In genomic region chrX:36939806-36940413, GRCm38 (mm10) we compare ENCODE assay signal across 8 mouse cellular contexts. TPM values are rescaled to one million over a fixed set of nuclear protein-coding genes. Genes with fewer than 3 reads are reported as not detected.
DNase-seq lines count a peak whose midpoint lies in the region; ATAC-seq and TF ChIP-seq lines count a peak whose summit lies in the region.

No protein-coding gene starts in this region.

- no peak overlapping the region for H3K27ac ChIP-seq in hindbrain, postnatal 0 days
- H3K27ac ChIP-seq in hindbrain, embryonic 11.5 days (ENCODE audit: low read depth, low read length), result no peak overlapping the region

- H3K4me2 ChIP-seq in hindbrain, postnatal 0 days (ENCODE audit: low read depth, low read length), result no peak overlapping the region
- H3K4me2 ChIP-seq in hindbrain, embryonic 11.5 days (replicated peaks; ENCODE audit: low read depth, low read length), result no peak overlapping the region

- no peak for TF ChIP-seq CTCF in hindbrain, postnatal 0 days (IDR thresholded peaks at IDR 0.05; ENCODE audit: low read depth)

- H3K4me1 ChIP-seq in hindbrain, postnatal 0 days (ENCODE audit: insufficient read depth, low read length), result no peaks in the 10 kb centered on the region
- no peaks in the 10 kb centered on the region for H3K4me1 ChIP-seq in hindbrain, embryonic 11.5 days (replicated peaks; ENCODE audit: control insufficient read depth, insufficient read depth, low read length)

- H3K9ac ChIP-seq in hindbrain, postnatal 0 days (replicated peaks; ENCODE audit: low read length), result no peak overlapping the region
- no peak overlapping the region for H3K9ac ChIP-seq in hindbrain, embryonic 11.5 days (ENCODE audit: low read depth, low read length)

- H3K9me3 ChIP-seq in hindbrain, postnatal 0 days (ENCODE audit: low read length), result no peaks in the 10 kb centered on the region
- no peaks in the 10 kb centered on the region for H3K9me3 ChIP-seq in hindbrain, embryonic 11.5 days (ENCODE audit: control insufficient read depth, low read length)

- intact Hi-C loops in left cerebral cortex, postnatal 36 days (cut with DNase I), result loop anchor here (5.0 kb wide), 1 partner anchor 37 kb away; no protein-coding TSS in a partner anchor

- DNase-seq in hindbrain, postnatal 0 days (ENCODE audit: low spot score), result peak; percentile 59
- no peak for DNase-seq in hindbrain, embryonic 11.5 days (ENCODE audit: low spot score)
- peak; percentile 66 for DNase-seq in MN1 (ENCODE audit: low spot score)
- DNase-seq in cerebellum, postnatal 36 days, result peak; percentile 7 to 11
- DNase-seq in heart, postnatal 4 days, result peak; percentile 60
- peak; percentile 81 for DNase-seq in lung, postnatal 36 days
- no peak for DNase-seq in spleen, adult 18-20 months
- no peak for DNase-seq in left cerebral cortex, postnatal 36 days (ENCODE audit: low spot score in 2 of 2)

- ATAC-seq in hindbrain, postnatal 0 days, result peak; percentile 59; the same call in 1 of the 2 replicates
- no peak for ATAC-seq in hindbrain, embryonic 11.5 days (ENCODE audit: low FRiP score)

- H3K4me3 ChIP-seq in hindbrain, postnatal 0 days (ENCODE audit: low read length), result no peak overlapping the region
- no peak overlapping the region for H3K4me3 ChIP-seq in hindbrain, embryonic 11.5 days (ENCODE audit: low read depth, low read length)

- 72% methylated on average over 4 of the region's 4 CpGs for WGBS in hindbrain, postnatal 0 days
- 83% methylated on average over 4 of the region's 4 CpGs for WGBS in hindbrain, embryonic 11.5 days

- no peaks in the 10 kb centered on the region for H3K27me3 ChIP-seq in hindbrain, postnatal 0 days (ENCODE audit: insufficient read depth, low read length)
- no peaks in the 10 kb centered on the region for H3K27me3 ChIP-seq in hindbrain, embryonic 11.5 days (ENCODE audit: control insufficient read depth, insufficient read depth, low read length)

- H3K36me3 ChIP-seq in hindbrain, postnatal 0 days (ENCODE audit: insufficient read depth, low read length), result no peaks in the 10 kb centered on the region
- no peaks in the 10 kb centered on the region for H3K36me3 ChIP-seq in hindbrain, embryonic 11.5 days (ENCODE audit: control insufficient read depth, insufficient read depth, low read length)

RNA-seq across cellular contexts. Expression of gene Nkrf, which starts 37.2 kb away (rescaled TPM):
- total RNA-seq in hindbrain, postnatal 0 days (2014; rRNA removed), result 12.8 and 15.0 TPM in 2 replicates
- polyA plus RNA-seq in hindbrain, postnatal 0 days (2015; fragmentation: Nextera tagmentation; extraction: Ambion mirVana), result 15.3 and 15.4 TPM in 2 replicates
- polyA plus RNA-seq in hindbrain, embryonic 11.5 days (2014; fragmentation: Nextera tagmentation; extraction: Ambion mirVana), result 7.9 and 8.4 TPM in 2 replicates
- total RNA-seq in heart, postnatal 4 days (2021), result 1 to 10 TPM; 3.9 to 4.1 TPM
- 10 to 100 TPM; 31.2 to 32.3 TPM for total RNA-seq in left cerebral cortex, postnatal 36 days (2021)

RNA-seq across cellular contexts. Expression of gene Sept6, which starts 51.7 kb away (rescaled TPM):
- total RNA-seq in hindbrain, postnatal 0 days (2014; rRNA removed), result 81.3 and 106 TPM in 2 replicates
- polyA plus RNA-seq in hindbrain, postnatal 0 days (2015; fragmentation: Nextera tagmentation; extraction: Ambion mirVana), result 55.0 and 59.6 TPM in 2 replicates
- 57.5 and 62.8 TPM in 2 replicates for polyA plus RNA-seq in hindbrain, embryonic 11.5 days (2014; fragmentation: Nextera tagmentation; extraction: Ambion mirVana)
- total RNA-seq in heart, postnatal 4 days (2021), result 10 to 100 TPM; 44.5 to 47.9 TPM
- total RNA-seq in left cerebral cortex, postnatal 36 days (2021), result 10 to 100 TPM; 57.4 to 68.4 TPM

Comparison
In these comparisons a context has a peak if more than half of its experiments do, and no peak if none do; other contexts are left out.
1. DNase-seq: peak in hindbrain, postnatal 0 days (single experiment), MN1 (single experiment), cerebellum, postnatal 36 days (2 of 2), heart, postnatal 4 days (single experiment) and lung, postnatal 36 days (single experiment); none in hindbrain, embryonic 11.5 days (single experiment), spleen, adult 18-20 months (0 of 2) and left cerebral cortex, postnatal 36 days (0 of 2).